Mouse (Mus musculus) small intestine, adult 2 months (tissue): ENCODE measurements around the gene Pla2g4b. TPM values are rescaled to one million over a fixed set of nuclear protein-coding genes. Genes with fewer than 3 reads are reported as not detected.

Experiments used
- H3K27ac ChIP-seq: fragments of 200-500 bp; 2 replicates; pipeline ENCODE4 v1.5.1; 2012; ENCODE audit warnings: low read depth, low read length, control low read depth, inconsistent platforms; ENCODE audit not compliant: insufficient read depth
- H3K27me3 ChIP-seq: fragments of 200-500 bp; 2 replicates; pipeline ENCODE4 v1.6.1; 2012; ENCODE audit warnings: mild to moderate bottlenecking, moderate library complexity, low read length, inconsistent platforms; ENCODE audit not compliant: control insufficient read depth, insufficient read depth
- H3K36me3 ChIP-seq: fragments of 200-500 bp; 2 replicates; pipeline ENCODE4 v1.6.1; 2012; ENCODE audit warnings: mild to moderate bottlenecking, low read length, control low read depth, inconsistent platforms; ENCODE audit not compliant: control insufficient read depth, insufficient read depth
- H3K4me1 ChIP-seq: fragments of 200-500 bp; 2 replicates; pipeline ENCODE4 v1.6.1; 2012; ENCODE audit warnings: low read length, inconsistent platforms, mixed read lengths; ENCODE audit not compliant: control insufficient read depth, insufficient read depth, insufficient read length
- H3K4me3 ChIP-seq: fragments of 200-500 bp; 2 replicates; pipeline ENCODE4 v1.5.1; 2012; ENCODE audit warnings: low read depth, mild to moderate bottlenecking, control low read depth, inconsistent platforms, low read length, moderate library complexity
- CTCF ChIP-seq: fragments of 200-500 bp; IDR thresholded peaks from 2 replicates; pipeline ENCODE4 v1.5.1; 2012; ENCODE audit warnings: low read depth, mild to moderate bottlenecking, control low read depth, inconsistent platforms, low read length, moderate library complexity, mixed read lengths; ENCODE audit not compliant: insufficient replicate concordance, insufficient read length; ENCODE audit errors: extremely low read depth
- POLR2A ChIP-seq: fragments of 200-500 bp; IDR thresholded peaks from 2 replicates; pipeline ENCODE4 v1.6.1; 2012; ENCODE audit warnings: low read depth, mild to moderate bottlenecking, control low read depth, inconsistent platforms, low read length, moderate library complexity
- WGBS: fragments of 180-500 bp; shearing (Covaris S2); methylation state at CpG from one replicate; pipeline ENCODE4 v1.1.7; 2018; 5-methylcytosine and 5-hydroxymethylcytosine counted together
- polyA plus RNA-seq: library from polyadenylated mRNA; depleted of rRNA; stranded (reverse); fragments of >200 nt; gene quantifications from 2 replicates; pipeline ENCODE4 v1.2.3, GENCODE M21; 2012

The Pla2g4b gene
- polyA plus RNA-seq, 1 experiment = 3.3 TPM

DNA sequence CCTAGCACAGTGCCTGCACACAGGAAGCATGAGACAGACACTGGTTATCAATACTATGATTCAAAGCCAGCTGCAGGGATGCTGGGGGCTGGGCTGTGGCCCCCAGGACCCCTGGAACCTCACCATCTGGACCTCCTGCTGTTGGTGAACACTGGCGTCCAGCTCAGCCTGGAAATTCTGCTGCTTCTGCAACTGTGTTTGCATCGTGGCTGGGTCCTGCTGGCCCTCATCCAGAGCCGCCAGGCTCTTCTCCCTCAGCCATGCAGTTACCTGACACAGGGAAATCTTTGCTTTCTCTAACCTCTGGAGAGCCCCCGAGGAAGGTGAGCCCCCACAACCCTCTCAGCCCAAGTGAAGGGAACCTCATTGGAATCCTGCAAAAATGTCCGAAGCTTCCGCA lies 18.2 kb downstream of the Pla2g4b start:
- WGBS = 60% methylated on average over 6 of the region's 6 CpGs
- Histone ChIP-seq H3K27ac (no peak overlapping the region), H3K27me3 (no peaks in the 10 kb centered on the region), H3K4me3 (no peak overlapping the region), H3K36me3 (no peaks in the 10 kb centered on the region), H3K4me1 (peaks cover 8% of the 10 kb centered on the region)
- no peak for TF ChIP-seq CTCF
- no peak for TF ChIP-seq POLR2A

- Histone ChIP-seq H3K27me3 (no peaks in the 10 kb centered on the region), H3K27ac (no peak overlapping the region), H3K36me3 (no peaks in the 10 kb centered on the region), H3K4me1 (no peaks in the 10 kb centered on the region), H3K4me3 (no peak overlapping the region)
- WGBS = 73% methylated on average over 12 of the region's 12 CpGs
- no peak for TF ChIP-seq CTCF
- no peak for TF ChIP-seq POLR2A
These were observed 21.7 kb downstream of the Pla2g4b start for GRCm38 (mm10) chr2:120054771-120055552.

DNA sequence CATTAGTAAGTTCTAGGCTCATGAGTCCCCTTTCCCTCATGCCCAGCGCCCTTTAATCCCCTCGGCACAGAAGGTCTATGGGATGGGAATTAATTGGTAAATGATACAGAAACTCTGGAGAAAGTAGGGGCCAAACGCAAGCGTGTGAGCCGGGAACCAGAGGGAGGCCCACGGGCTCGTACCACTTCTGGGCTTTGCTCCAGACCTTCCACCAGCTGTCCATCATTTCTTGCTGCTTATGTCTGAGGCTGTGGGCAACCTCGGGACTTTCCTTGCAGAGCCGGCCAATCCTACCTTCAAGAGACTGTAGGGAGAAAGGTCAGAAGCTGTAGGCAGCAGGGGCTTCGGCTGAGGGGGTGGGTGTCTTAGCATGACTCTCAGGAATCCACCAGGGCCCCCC lies 22.7 kb downstream of the Pla2g4b start:
- no peaks in the 10 kb centered on the region for H3K4me1 ChIP-seq
- WGBS = 89% methylated on average over 10 of the region's 10 CpGs
- no peak overlapping the region for H3K4me3 ChIP-seq
- TF ChIP-seq CTCF = no peak
- no peak for TF ChIP-seq POLR2A
- no peak overlapping the region for H3K27ac ChIP-seq
- H3K27me3 ChIP-seq = no peaks in the 10 kb centered on the region
- no peaks in the 10 kb centered on the region for H3K36me3 ChIP-seq

GRCm38 (mm10) chr2:120058818-120059217 lies 25.6 kb downstream of the Pla2g4b start:
- H3K27ac ChIP-seq = no peak overlapping the region
- no peaks in the 10 kb centered on the region for H3K36me3 ChIP-seq
- WGBS = 70% methylated on average over 4 of the region's 4 CpGs
- H3K27me3 ChIP-seq = no peaks in the 10 kb centered on the region
- H3K4me1 ChIP-seq = no peaks in the 10 kb centered on the region
- TF ChIP-seq CTCF = no peak
- no peak for TF ChIP-seq POLR2A
- no peak overlapping the region for H3K4me3 ChIP-seq

- H3K27ac ChIP-seq = no peak overlapping the region
These were observed 26.2 kb downstream of the Pla2g4b start for GRCm38 (mm10) chr2:120059466-120059865.

GRCm38 (mm10) chr2:120060190-120060589 lies 27.0 kb downstream of the Pla2g4b start:
- WGBS = 23% methylated on average over 6 of the region's 6 CpGs
- H3K27ac ChIP-seq = no peak overlapping the region
- no peak overlapping the region for H3K4me3 ChIP-seq
- no peaks in the 10 kb centered on the region for H3K36me3 ChIP-seq
- no peaks in the 10 kb centered on the region for H3K27me3 ChIP-seq
- H3K4me1 ChIP-seq = no peaks in the 10 kb centered on the region
- TF ChIP-seq POLR2A = no peak
- TF ChIP-seq CTCF = no peak

More at GRCm38 (mm10) chr2:120059466-120059865, 26.2 kb downstream of the Pla2g4b start:
- Histone ChIP-seq H3K27me3 (no peaks in the 10 kb centered on the region), H3K4me1 (no peaks in the 10 kb centered on the region), H3K4me3 (no peak overlapping the region), H3K36me3 (no peaks in the 10 kb centered on the region)
- no peak for TF ChIP-seq POLR2A
- TF ChIP-seq CTCF = no peak
- WGBS = 87% methylated on average over 3 of the region's 3 CpGs

GRCm38 (mm10) chr2:120060651-120061050 lies 27.4 kb downstream of the Pla2g4b start:
- TF ChIP-seq POLR2A (no peak), CTCF (no peak)
- H3K27me3 ChIP-seq = no peaks in the 10 kb centered on the region
- no peak overlapping the region for H3K4me3 ChIP-seq
- WGBS = 84% methylated on average over 9 of the region's 9 CpGs
- no peaks in the 10 kb centered on the region for H3K36me3 ChIP-seq
- no peaks in the 10 kb centered on the region for H3K4me1 ChIP-seq
- no peak overlapping the region for H3K27ac ChIP-seq
